29 mouse cellular contexts compared by ENCODE assay signal in the genomic region with DNA sequence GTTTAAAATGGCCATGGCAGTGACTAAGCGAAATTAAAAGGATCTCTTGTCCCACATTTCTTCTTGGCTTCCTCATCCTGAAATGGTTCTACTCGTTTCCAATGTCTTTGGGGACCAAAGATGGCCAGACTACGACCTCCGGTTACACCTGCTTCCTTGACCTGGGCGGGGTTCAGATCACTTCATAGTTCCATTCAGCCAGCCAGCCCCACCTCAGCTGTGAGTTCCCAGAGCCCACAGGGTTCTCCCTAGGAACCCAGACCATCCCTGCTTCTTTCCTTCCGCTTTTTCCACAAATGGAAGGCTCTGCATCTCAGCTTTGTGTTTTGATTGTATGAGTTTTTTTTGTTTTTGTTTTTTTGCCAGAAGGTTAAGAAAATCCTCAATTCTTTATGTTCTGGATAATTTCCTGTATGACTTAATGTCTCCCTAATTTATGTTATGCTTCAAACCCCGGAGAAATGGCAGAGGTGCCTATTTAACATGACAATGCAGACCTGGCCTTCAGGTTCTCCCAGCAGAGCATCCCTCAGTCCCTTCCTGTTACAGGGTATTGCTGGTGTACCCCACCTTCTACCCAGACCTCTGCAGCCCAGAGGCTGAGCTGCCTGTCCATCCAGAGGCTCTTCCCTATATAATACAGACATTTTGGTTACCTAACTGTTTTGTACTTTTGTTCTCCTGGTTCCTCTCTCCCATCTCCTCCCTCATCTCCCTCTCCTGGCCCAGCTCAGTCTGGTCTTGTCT. TPM values are rescaled to one million over a fixed set of nuclear protein-coding genes. Genes with fewer than 3 reads are reported as not detected.
"Had no signal": no experiment of that assay in that cellular context is flagged by ENCODE, and none has a peak within 500 bp of the region (broad histone marks: within the 10 kb centered on the region; RNA-seq: fewer than 3 reads in every experiment).

No protein-coding gene starts in this region.

- ATAC-seq: liver, embryonic 12.5 days; midbrain, embryonic 15.5 days had no signal

- DNase-seq: kidney, adult 8-10 months; kidney, postnatal 10 days; kidney, postnatal 4 days; layer of hippocampus, adult 9-11 months; liver; lung, adult 18-20 months; lung, postnatal 10 days; lung, postnatal 36 days; right cerebral cortex, adult 18-20 months; right cerebral cortex, postnatal 14 days; right cerebral cortex, postnatal 4 days; thymus, adult 2 months; thymus, postnatal 14 days; thymus, postnatal 4 days had no signal

- H3K27me3 ChIP-seq: limb, embryonic 13.5 days; liver, embryonic 15.5 days; lung, embryonic 15.5 days; midbrain, embryonic 15.5 days; neural tube, embryonic 12.5 days; neural tube, embryonic 15.5 days had no signal

- H3K36me3 ChIP-seq: kidney, embryonic 15.5 days; limb, embryonic 10.5 days; limb, embryonic 13.5 days; liver, embryonic 12.5 days; liver, embryonic 15.5 days; lung, embryonic 15.5 days; midbrain, embryonic 10.5 days; midbrain, embryonic 15.5 days; neural tube, embryonic 12.5 days; neural tube, embryonic 15.5 days had no signal

- H3K4me2 ChIP-seq: kidney, embryonic 15.5 days; limb, embryonic 13.5 days; liver, embryonic 12.5 days; liver, embryonic 15.5 days; lung, embryonic 15.5 days; midbrain, embryonic 15.5 days; neural tube, embryonic 12.5 days; neural tube, embryonic 15.5 days had no signal

- H3K4me3 ChIP-seq: kidney, embryonic 15.5 days; limb, embryonic 10.5 days; limb, embryonic 13.5 days; liver, embryonic 12.5 days; liver, embryonic 15.5 days; lung, embryonic 15.5 days; megakaryocyte, embryonic 14.5 days; midbrain, embryonic 10.5 days; midbrain, embryonic 15.5 days; neural tube, embryonic 12.5 days; neural tube, embryonic 15.5 days had no signal

- H3K9me3 ChIP-seq: kidney, embryonic 15.5 days; limb, embryonic 10.5 days; limb, embryonic 13.5 days; liver, embryonic 12.5 days; liver, embryonic 15.5 days; lung, embryonic 15.5 days; megakaryocyte, embryonic 14.5 days; midbrain, embryonic 10.5 days; midbrain, embryonic 15.5 days; neural tube, embryonic 12.5 days; neural tube, embryonic 15.5 days had no signal

- H3K4me1 ChIP-seq: liver, embryonic 15.5 days; neural tube, embryonic 12.5 days had no signal

- H3K9ac ChIP-seq: kidney, embryonic 15.5 days; limb, embryonic 13.5 days; liver, embryonic 12.5 days; liver, embryonic 15.5 days; lung, embryonic 15.5 days; midbrain, embryonic 15.5 days; neural tube, embryonic 12.5 days; neural tube, embryonic 15.5 days had no signal

- H3K27ac ChIP-seq: kidney, embryonic 15.5 days; limb, embryonic 10.5 days; limb, embryonic 13.5 days; liver, embryonic 12.5 days; liver, embryonic 15.5 days; lung, embryonic 15.5 days; midbrain, embryonic 10.5 days; midbrain, embryonic 15.5 days; neural tube, embryonic 12.5 days; neural tube, embryonic 15.5 days; stomach, postnatal 0 days had no signal

RNA-seq across cellular contexts. Expression of a gene that starts 48.7 kb away (rescaled TPM):
- total RNA-seq: layer of hippocampus, postnatal 25 days; left cerebral cortex, postnatal 25 days had no signal
- polyA plus RNA-seq: limb, embryonic 10.5 days; limb, embryonic 13.5 days; liver, embryonic 12.5 days; lung, embryonic 15.5 days; midbrain, embryonic 10.5 days; midbrain, embryonic 15.5 days; neural tube, embryonic 12.5 days; neural tube, embryonic 15.5 days; stomach, embryonic 14.5 days; stomach, postnatal 0 days had no signal
